Mouse (Mus musculus) liver, embryonic 13.5 days (tissue): ENCODE measurements around the gene Gng2. TPM values are rescaled to one million over a fixed set of nuclear protein-coding genes. Genes with fewer than 3 reads are reported as not detected.

Experiments
- ATAC-seq: fragments of 200-750 bp; cut with Nextera tagmentation; 2 replicates; pipeline ENCODE4 v1.8.0; 2017; ENCODE audit warnings: low read depth, mild to moderate bottlenecking, moderate number of reproducible peaks, moderate library complexity
- DNase-seq: peaks from one replicate; pipeline ENCODE4 v3.0.0; 2022
- H3K27ac ChIP-seq: fragments of 300-500 bp; sonication (generic); 2 replicates; pipeline ENCODE4 v1.5.1; 2015; ENCODE audit warnings: moderate library complexity, mild to moderate bottlenecking, inconsistent platforms
- H3K27me3 ChIP-seq: fragments of 300-500 bp; sonication (generic); 2 replicates; pipeline ENCODE4 v1.6.1; 2015; ENCODE audit warnings: mild to moderate bottlenecking, inconsistent platforms
- H3K36me3 ChIP-seq: fragments of 300-500 bp; sonication (generic); 2 replicates; pipeline ENCODE4 v1.6.1; 2015; ENCODE audit warnings: mild to moderate bottlenecking, inconsistent platforms
- H3K4me1 ChIP-seq: fragments of 300-500 bp; sonication (generic); replicated peaks from 2 replicates; pipeline ENCODE4 v1.6.1; 2015; ENCODE audit warnings: inconsistent platforms
- H3K4me2 ChIP-seq: fragments of 300-500 bp; sonication (generic); 2 replicates; pipeline ENCODE4 v1.6.1; 2015; ENCODE audit warnings: inconsistent platforms, mild to moderate bottlenecking, moderate library complexity
- H3K4me3 ChIP-seq: fragments of 300-500 bp; sonication (generic); replicated peaks from 2 replicates; pipeline ENCODE4 v1.5.1; 2015; ENCODE audit warnings: mild to moderate bottlenecking, inconsistent platforms
- H3K9ac ChIP-seq: fragments of 300-500 bp; sonication (generic); 2 replicates; pipeline ENCODE4 v1.6.1; 2015; ENCODE audit warnings: mild to moderate bottlenecking, inconsistent platforms
- H3K9me3 ChIP-seq: fragments of 300-500 bp; sonication (generic); replicated peaks from 2 replicates; pipeline ENCODE4 v1.6.1; 2016; ENCODE audit warnings: inconsistent platforms
- WGBS: fragments of 180-500 bp; shearing (Covaris S2); methylation state at CpG from one replicate; pipeline ENCODE4 v1.1.7; 2015; ENCODE audit not compliant: insufficient replicate concordance; 5-methylcytosine and 5-hydroxymethylcytosine counted together
- polyA plus RNA-seq: library from polyadenylated mRNA; unstranded; fragments of >200 nt; fragmentation: Nextera tagmentation; extraction: Ambion mirVana; gene quantifications from 2 replicates; pipeline ENCODE4 v1.2.1, GENCODE M21; 2015

The Gng2 gene
- polyA plus RNA-seq, 1 experiment from 2014 or later = 8.8 TPM

GRCm38 (mm10) chr14:19961924-19962915 is 15.2 kb downstream of the Gng2 start:
- DNase-seq (no peak), ATAC-seq (no peak)
- no peak overlapping the region for H3K4me3 ChIP-seq
- no peaks in the 10 kb centered on the region for H3K9me3 ChIP-seq
- H3K36me3 ChIP-seq = no peaks in the 10 kb centered on the region
- no peak overlapping the region for H3K27ac ChIP-seq
- no peak overlapping the region for H3K4me2 ChIP-seq
- no peak overlapping the region for H3K9ac ChIP-seq
- H3K4me1 ChIP-seq = no peaks in the 10 kb centered on the region
- WGBS = 59% methylated on average over 15 of the region's 15 CpGs
- no peaks in the 10 kb centered on the region for H3K27me3 ChIP-seq

- H3K36me3 ChIP-seq = no peaks in the 10 kb centered on the region
- no peak overlapping the region for H3K4me2 ChIP-seq
- H3K27me3 ChIP-seq = no peaks in the 10 kb centered on the region
- no peaks in the 10 kb centered on the region for H3K9me3 ChIP-seq
- H3K9ac ChIP-seq = no peak overlapping the region
- H3K4me1 ChIP-seq = peaks cover 7% of the 10 kb centered on the region
- WGBS = 67% methylated on average over 9 of the region's 9 CpGs
- H3K4me3 ChIP-seq = no peak overlapping the region
- DNase-seq = no peak
- no peak for ATAC-seq
- H3K27ac ChIP-seq = no peak overlapping the region
Measured at GRCm38 (mm10) chr14:19959860-19960259, 17.6 kb downstream of the Gng2 start.

- no peak overlapping the region for H3K27ac ChIP-seq
- no peak overlapping the region for H3K9ac ChIP-seq
- peak; percentile 62; the same call in 1 of the 2 replicates for ATAC-seq
- WGBS = 19% methylated on average over 7 of the region's 7 CpGs
- H3K4me3 ChIP-seq = no peak overlapping the region
- peaks cover 9% of the 10 kb centered on the region for H3K4me1 ChIP-seq
- H3K36me3 ChIP-seq = no peaks in the 10 kb centered on the region
- DNase-seq = peak; percentile 24
- no peaks in the 10 kb centered on the region for H3K9me3 ChIP-seq
- no peak overlapping the region for H3K4me2 ChIP-seq
- no peaks in the 10 kb centered on the region for H3K27me3 ChIP-seq
Measured at GRCm38 (mm10) chr14:19955077-19955476, 22.4 kb downstream of the Gng2 start.

GRCm38 (mm10) chr14:19950812-19951211 is 26.6 kb downstream of the Gng2 start:
- no peak overlapping the region for H3K4me3 ChIP-seq
- no peaks in the 10 kb centered on the region for H3K27me3 ChIP-seq
- no peak overlapping the region for H3K4me2 ChIP-seq
- H3K9me3 ChIP-seq = no peaks in the 10 kb centered on the region
- H3K27ac ChIP-seq = no peak overlapping the region
- no peak overlapping the region for H3K9ac ChIP-seq
- no peak for ATAC-seq
- no peaks in the 10 kb centered on the region for H3K36me3 ChIP-seq
- DNase-seq = no peak
- H3K4me1 ChIP-seq = peaks cover 9% of the 10 kb centered on the region
- 36% methylated on average over 4 of the region's 4 CpGs for WGBS

- Histone ChIP-seq H3K36me3 (no peaks in the 10 kb centered on the region), H3K27ac (no peak overlapping the region), H3K4me1 (no peaks in the 10 kb centered on the region), H3K27me3 (no peaks in the 10 kb centered on the region), H3K4me2 (no peak overlapping the region), H3K4me3 (no peak overlapping the region), H3K9ac (no peak overlapping the region), H3K9me3 (no peaks in the 10 kb centered on the region)
- ATAC-seq (no peak), DNase-seq (no peak)
- 52% methylated on average over 2 of the region's 2 CpGs for WGBS
Measured at GRCm38 (mm10) chr14:19949475-19949874, 28.0 kb downstream of the Gng2 start.

GRCm38 (mm10) chr14:19946221-19946620 is 31.2 kb downstream of the Gng2 start:
- ATAC-seq = no peak
- 77% methylated on average over 7 of the region's 7 CpGs for WGBS
- Histone ChIP-seq H3K27ac (no peak overlapping the region), H3K4me3 (no peak overlapping the region), H3K27me3 (no peaks in the 10 kb centered on the region), H3K36me3 (no peaks in the 10 kb centered on the region), H3K9ac (no peak overlapping the region), H3K9me3 (no peaks in the 10 kb centered on the region), H3K4me1 (no peaks in the 10 kb centered on the region), H3K4me2 (no peak overlapping the region)
- DNase-seq = no peak

- no peak overlapping the region for H3K4me3 ChIP-seq
- WGBS = 62% methylated on average over 3 of the region's 3 CpGs
Measured at GRCm38 (mm10) chr14:19942732-19943131, 34.7 kb downstream of the Gng2 start.

GRCm38 (mm10) chr14:19942329-19942728 is 35.1 kb downstream of the Gng2 start:
- Histone ChIP-seq H3K4me1 (no peaks in the 10 kb centered on the region), H3K36me3 (no peaks in the 10 kb centered on the region), H3K9ac (no peak overlapping the region), H3K27ac (no peak overlapping the region), H3K27me3 (no peaks in the 10 kb centered on the region), H3K4me2 (no peak overlapping the region), H3K9me3 (no peaks in the 10 kb centered on the region), H3K4me3 (no peak overlapping the region)
- ATAC-seq (no peak), DNase-seq (no peak)
- WGBS = 27% methylated on average over 4 of the region's 4 CpGs

More at GRCm38 (mm10) chr14:19942732-19943131, 34.7 kb downstream of the Gng2 start:
- Histone ChIP-seq H3K36me3 (no peaks in the 10 kb centered on the region), H3K9me3 (no peaks in the 10 kb centered on the region), H3K27ac (no peak overlapping the region), H3K27me3 (no peaks in the 10 kb centered on the region), H3K4me2 (no peak overlapping the region), H3K9ac (no peak overlapping the region), H3K4me1 (no peaks in the 10 kb centered on the region)
- ATAC-seq = no peak
- no peak for DNase-seq

- Histone ChIP-seq H3K9me3 (no peaks in the 10 kb centered on the region), H3K4me1 (no peaks in the 10 kb centered on the region), H3K27me3 (no peaks in the 10 kb centered on the region), H3K36me3 (no peaks in the 10 kb centered on the region), H3K4me2 (no peak overlapping the region), H3K4me3 (no peak overlapping the region), H3K9ac (no peak overlapping the region), H3K27ac (no peak overlapping the region)
- 43% methylated on average over 1 of the region's 1 CpGs for WGBS
- ATAC-seq (no peak), DNase-seq (no peak)
Measured at GRCm38 (mm10) chr14:19940066-19940465, 37.4 kb downstream of the Gng2 start.

GRCm38 (mm10) chr14:19938545-19938944 is 38.9 kb downstream of the Gng2 start:
- ATAC-seq = no peak
- no peaks in the 10 kb centered on the region for H3K27me3 ChIP-seq
- H3K9me3 ChIP-seq = no peaks in the 10 kb centered on the region
- H3K36me3 ChIP-seq = no peaks in the 10 kb centered on the region
- WGBS = 70% methylated on average over 5 of the region's 5 CpGs
- no peak for DNase-seq
- H3K27ac ChIP-seq = no peak overlapping the region
- no peak overlapping the region for H3K4me2 ChIP-seq
- no peaks in the 10 kb centered on the region for H3K4me1 ChIP-seq
- H3K4me3 ChIP-seq = no peak overlapping the region
- no peak overlapping the region for H3K9ac ChIP-seq

GRCm38 (mm10) chr14:19935084-19935483 is 42.3 kb downstream of the Gng2 start:
- Histone ChIP-seq H3K4me1 (no peaks in the 10 kb centered on the region), H3K9me3 (no peaks in the 10 kb centered on the region), H3K9ac (no peak overlapping the region), H3K27me3 (no peaks in the 10 kb centered on the region), H3K4me2 (no peak overlapping the region), H3K27ac (no peak overlapping the region), H3K36me3 (no peaks in the 10 kb centered on the region), H3K4me3 (no peak overlapping the region)
- no peak for DNase-seq
- no peak for ATAC-seq
- WGBS = 71% methylated on average over 3 of the region's 3 CpGs

- Histone ChIP-seq H3K27ac (no peak overlapping the region), H3K4me2 (no peak overlapping the region), H3K4me1 (peaks cover 2% of the 10 kb centered on the region), H3K27me3 (no peaks in the 10 kb centered on the region), H3K36me3 (no peaks in the 10 kb centered on the region), H3K9me3 (no peaks in the 10 kb centered on the region), H3K9ac (no peak overlapping the region), H3K4me3 (no peak overlapping the region)
- no peak for ATAC-seq
- 61% methylated on average over 6 of the region's 6 CpGs for WGBS
- no peak for DNase-seq
Measured at GRCm38 (mm10) chr14:19933314-19933713, 44.1 kb downstream of the Gng2 start.
